Mouse (Mus musculus) spleen, adult 2 months (tissue): ENCODE data around the gene Mroh7.

ENCODE experiments used
- CTCF ChIP-seq: fragments of 200-500 bp; IDR thresholded peaks from 2 replicates; pipeline ENCODE4 v1.5.1; 2011; ENCODE audit warnings: mild to moderate bottlenecking, inconsistent platforms; ENCODE audit not compliant: insufficient read depth, insufficient read length, insufficient replicate concordance; ENCODE audit errors: extremely low read depth
- POLR2A ChIP-seq: fragments of 200-500 bp; IDR thresholded peaks from 2 replicates; pipeline ENCODE4 v1.6.1; 2011; ENCODE audit warnings: low read depth, low read length, inconsistent platforms

DNA sequence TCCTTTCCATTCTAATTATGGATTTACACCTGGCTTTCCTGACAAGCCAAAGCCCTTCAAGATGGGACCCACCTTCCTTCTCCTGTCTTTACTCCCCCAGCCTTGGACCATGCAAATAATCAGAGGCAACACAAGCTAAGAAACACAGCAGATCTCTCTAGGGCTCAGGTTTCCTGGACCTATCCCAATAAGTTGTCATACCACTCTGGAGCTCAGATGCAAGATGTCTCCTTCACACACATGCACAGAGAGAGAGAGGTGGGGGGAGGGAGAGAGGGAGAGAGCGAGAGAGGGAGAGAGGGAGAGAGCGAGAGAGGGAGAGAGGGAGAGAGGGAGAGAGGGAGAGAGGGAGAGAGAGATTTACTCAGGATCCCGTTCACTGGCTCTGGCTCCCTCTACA, 98.4 kb downstream of the Mroh7 start:
- TF ChIP-seq CTCF (no peak), POLR2A (no peak)
